Mouse (Mus musculus) megakaryocyte, embryonic 14.5 days (primary cell): ENCODE results near the gene Sar1b.

Experiments used
- FLI1 ChIP-seq: IDR thresholded peaks from 2 replicates; pipeline ENCODE4 v1.6.1; 2012; ENCODE audit warnings: low read length, inconsistent platforms, mixed read lengths
- GATA1 ChIP-seq: IDR thresholded peaks from 3 replicates; pipeline ENCODE4 v1.6.1; 2012; ENCODE audit warnings: mixed read lengths, low read length, inconsistent platforms, borderline replicate concordance

DNA sequence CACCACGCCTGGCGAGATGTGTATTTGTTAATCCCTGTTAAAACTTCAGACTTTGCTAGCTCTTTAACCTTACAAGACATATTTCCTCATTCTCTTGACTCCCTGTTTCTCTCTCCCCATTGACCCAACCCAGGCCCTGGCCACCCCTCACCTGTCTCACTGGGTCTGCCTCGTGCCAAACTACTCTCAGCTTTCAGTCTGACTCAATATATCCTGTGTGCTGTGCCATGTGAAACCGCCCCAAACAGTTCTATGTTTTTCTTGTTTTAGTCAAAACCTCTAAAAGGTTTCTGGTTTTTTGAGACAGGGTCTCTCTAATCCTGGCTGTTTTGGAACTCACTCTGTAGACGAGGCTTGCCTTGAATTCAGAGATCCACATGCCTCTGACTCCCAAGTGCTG, 2.2 kb upstream of the Sar1b start:
- TF ChIP-seq GATA1 (no peak), FLI1 (no peak)
